Mouse (Mus musculus): ENCODE results near the gene Fbf1.

- no peak for TF ChIP-seq ZC3H11A (IDR thresholded peaks at IDR 0.05; ENCODE audit: borderline replicate concordance, low read depth, low read length)
- no peak for TF ChIP-seq MAFK (IDR thresholded peaks at IDR 0.05; ENCODE audit: insufficient read depth, low read depth, low read length)
- TF ChIP-seq HCFC1 (IDR thresholded peaks at IDR 0.05; ENCODE audit: borderline replicate concordance, insufficient read depth, low read length) = no peak
- TF ChIP-seq CHD2 (IDR thresholded peaks at IDR 0.05; ENCODE audit: low read depth, low read length) = no peak
Measured at GRCm38 (mm10) chr11:116117819-116118218, 50.1 kb downstream of the Fbf1 start.

Data from ES-E14 (cell line).